Mouse (Mus musculus) kidney, embryonic 14.5 days (tissue): ENCODE results near the gene Gfod2. TPM values are rescaled to one million over a fixed set of nuclear protein-coding genes. Genes with fewer than 3 reads are reported as not detected.

Experiments
- ATAC-seq: fragments of 200-750 bp; cut with Nextera tagmentation; 2 replicates; pipeline ENCODE4 v1.8.0; 2017; ENCODE audit warnings: moderate number of reproducible peaks, mild to moderate bottlenecking, moderate TSS enrichment, moderate library complexity; ENCODE audit not compliant: low FRiP score, low TSS enrichment
- H3K27ac ChIP-seq: fragments of 300-500 bp; sonication (generic); 2 replicates; pipeline ENCODE4 v1.5.1; 2014; ENCODE audit warnings: low read depth, mild to moderate bottlenecking, low read length, moderate library complexity, mixed read lengths
- H3K27me3 ChIP-seq: fragments of 300-500 bp; sonication (generic); 2 replicates; pipeline ENCODE4 v1.6.1; 2014; ENCODE audit warnings: mild to moderate bottlenecking, low read length; ENCODE audit not compliant: control insufficient read depth, insufficient read depth
- H3K36me3 ChIP-seq: fragments of 300-500 bp; sonication (generic); 2 replicates; pipeline ENCODE4 v1.6.1; 2014; ENCODE audit warnings: low read length, mixed read lengths; ENCODE audit not compliant: control insufficient read depth, insufficient read depth
- H3K4me1 ChIP-seq: fragments of 300-500 bp; sonication (generic); 2 replicates; pipeline ENCODE4 v1.6.1; 2014; ENCODE audit warnings: low read length, mixed read lengths; ENCODE audit not compliant: control insufficient read depth, insufficient read depth
- H3K4me2 ChIP-seq: fragments of 300-500 bp; sonication (generic); replicated peaks from 2 replicates; pipeline ENCODE4 v1.6.1; 2014; ENCODE audit warnings: low read depth, mild to moderate bottlenecking, low read length
- H3K4me3 ChIP-seq: fragments of 300-500 bp; sonication (generic); 2 replicates; pipeline ENCODE4 v1.5.1; 2014; ENCODE audit warnings: mild to moderate bottlenecking, low read length
- H3K9ac ChIP-seq: fragments of 300-500 bp; sonication (generic); 2 replicates; pipeline ENCODE4 v1.6.1; 2014; ENCODE audit warnings: low read depth, mild to moderate bottlenecking, low read length, moderate library complexity
- H3K9me3 ChIP-seq: fragments of 300-500 bp; sonication (generic); 2 replicates; pipeline ENCODE4 v1.6.1; 2016; ENCODE audit warnings: low read length; ENCODE audit not compliant: control insufficient read depth
- WGBS: fragments of 180-500 bp; shearing (Covaris S2); extraction: QIAGEN DNeasy Blood & Tissue Kit; methylation state at CpG from one replicate; pipeline ENCODE4 v1.1.7; 2014; 5-methylcytosine and 5-hydroxymethylcytosine counted together
- polyA plus RNA-seq: library from polyadenylated mRNA; unstranded; fragments of >200 nt; fragmentation: Nextera tagmentation; extraction: Ambion mirVana; gene quantifications from 2 replicates; pipeline ENCODE4 v1.2.1, GENCODE M21; 2014

Gene Gfod2
- polyA plus RNA-seq, 1 experiment from 2014 or later = 15.8 TPM

- peaks cover 10% of the 10 kb centered on the region; the same call in 1 of the 2 replicates for H3K4me1 ChIP-seq
- no peak overlapping the region for H3K4me3 ChIP-seq
- no peak overlapping the region for H3K27ac ChIP-seq
- ATAC-seq = no peak
- no peaks in the 10 kb centered on the region; the same call in 1 of the 2 replicates for H3K36me3 ChIP-seq
- H3K27me3 ChIP-seq = no peaks in the 10 kb centered on the region
- 90% methylated on average over 1 of the region's 1 CpGs for WGBS
- no peaks in the 10 kb centered on the region for H3K9me3 ChIP-seq
- no peak overlapping the region for H3K9ac ChIP-seq
- no peak overlapping the region for H3K4me2 ChIP-seq
Observed at GRCm38 (mm10) chr8:105795785-105796184, 37.3 kb upstream of the Gfod2 start.

GRCm38 (mm10) chr8:105794009-105794598 is 35.6 kb upstream of the Gfod2 start:
- no peak for ATAC-seq
- H3K27me3 ChIP-seq = no peaks in the 10 kb centered on the region
- no peaks in the 10 kb centered on the region for H3K9me3 ChIP-seq
- H3K4me2 ChIP-seq = no peak overlapping the region
- 87% methylated on average over 3 of the region's 3 CpGs for WGBS
- no peak overlapping the region for H3K9ac ChIP-seq
- no peak overlapping the region for H3K27ac ChIP-seq
- no peaks in the 10 kb centered on the region; the same call in 1 of the 2 replicates for H3K36me3 ChIP-seq
- H3K4me1 ChIP-seq = peaks cover 5% of the 10 kb centered on the region; the same call in 1 of the 2 replicates
- no peak overlapping the region for H3K4me3 ChIP-seq

GRCm38 (mm10) chr8:105793331-105793730 is 34.9 kb upstream of the Gfod2 start:
- no peak for ATAC-seq

GRCm38 (mm10) chr8:105789626-105790025 is 31.2 kb upstream of the Gfod2 start:
- H3K4me3 ChIP-seq = no peak overlapping the region
- no peak overlapping the region for H3K27ac ChIP-seq
- H3K4me1 ChIP-seq = no peaks in the 10 kb centered on the region
- H3K9ac ChIP-seq = no peak overlapping the region
- H3K36me3 ChIP-seq = peaks cover 23% of the 10 kb centered on the region
- no peak for ATAC-seq
- no peaks in the 10 kb centered on the region for H3K27me3 ChIP-seq
- H3K4me2 ChIP-seq = no peak overlapping the region
- H3K9me3 ChIP-seq = no peaks in the 10 kb centered on the region

More at GRCm38 (mm10) chr8:105793331-105793730, 34.9 kb upstream of the Gfod2 start:
- Histone ChIP-seq H3K4me2 (no peak overlapping the region), H3K9me3 (no peaks in the 10 kb centered on the region), H3K36me3 (no peaks in the 10 kb centered on the region; the same call in 1 of the 2 replicates), H3K4me3 (no peak overlapping the region), H3K27ac (no peak overlapping the region), H3K27me3 (no peaks in the 10 kb centered on the region), H3K4me1 (no peaks in the 10 kb centered on the region), H3K9ac (no peak overlapping the region)
- 93% methylated on average over 1 of the region's 1 CpGs for WGBS

- Histone ChIP-seq H3K9ac (no peak overlapping the region), H3K4me3 (no peak overlapping the region), H3K36me3 (peaks cover 23% of the 10 kb centered on the region), H3K27me3 (no peaks in the 10 kb centered on the region), H3K4me1 (no peaks in the 10 kb centered on the region), H3K27ac (no peak overlapping the region), H3K9me3 (no peaks in the 10 kb centered on the region), H3K4me2 (no peak overlapping the region)
- ATAC-seq = no peak
- WGBS = 66% methylated on average over 4 of the region's 4 CpGs
Observed at GRCm38 (mm10) chr8:105788927-105789326, 30.5 kb upstream of the Gfod2 start.

- H3K36me3 ChIP-seq = peaks cover 23% of the 10 kb centered on the region
- 93% methylated on average over 2 of the region's 2 CpGs for WGBS
Observed at GRCm38 (mm10) chr8:105788241-105788640, 29.8 kb upstream of the Gfod2 start.

GRCm38 (mm10) chr8:105780298-105780697 is 21.8 kb upstream of the Gfod2 start:
- Histone ChIP-seq H3K4me1 (no peaks in the 10 kb centered on the region), H3K4me3 (no peak overlapping the region)

More at GRCm38 (mm10) chr8:105788241-105788640, 29.8 kb upstream of the Gfod2 start:
- Histone ChIP-seq H3K9me3 (no peaks in the 10 kb centered on the region), H3K9ac (no peak overlapping the region), H3K4me2 (no peak overlapping the region), H3K27me3 (no peaks in the 10 kb centered on the region), H3K27ac (no peak overlapping the region), H3K4me3 (no peak overlapping the region), H3K4me1 (no peaks in the 10 kb centered on the region)
- ATAC-seq = no peak

GRCm38 (mm10) chr8:105777833-105778232 is 19.4 kb upstream of the Gfod2 start:
- no peaks in the 10 kb centered on the region for H3K27me3 ChIP-seq
- H3K9ac ChIP-seq = no peak overlapping the region
- H3K27ac ChIP-seq = no peak overlapping the region
- no peak for ATAC-seq
- 90% methylated on average over 2 of the region's 2 CpGs for WGBS
- H3K9me3 ChIP-seq = no peaks in the 10 kb centered on the region
- H3K4me3 ChIP-seq = no peak overlapping the region
- H3K4me2 ChIP-seq = no peak overlapping the region
- peaks cover 80% of the 10 kb centered on the region for H3K36me3 ChIP-seq
- no peaks in the 10 kb centered on the region for H3K4me1 ChIP-seq

More at GRCm38 (mm10) chr8:105780298-105780697, 21.8 kb upstream of the Gfod2 start:
- ATAC-seq = no peak
- Histone ChIP-seq H3K27ac (no peak overlapping the region), H3K9ac (no peak overlapping the region), H3K27me3 (no peaks in the 10 kb centered on the region), H3K36me3 (peaks cover 61% of the 10 kb centered on the region), H3K9me3 (no peaks in the 10 kb centered on the region), H3K4me2 (no peak overlapping the region)
- 91% methylated on average over 5 of the region's 5 CpGs for WGBS

GRCm38 (mm10) chr8:105774498-105774897 is 16.0 kb upstream of the Gfod2 start:
- Histone ChIP-seq H3K4me1 (no peaks in the 10 kb centered on the region), H3K9me3 (no peaks in the 10 kb centered on the region), H3K9ac (no peak overlapping the region), H3K27ac (no peak overlapping the region), H3K4me3 (no peak overlapping the region), H3K4me2 (no peak overlapping the region), H3K36me3 (peaks cover 86% of the 10 kb centered on the region), H3K27me3 (no peaks in the 10 kb centered on the region)
- no peak for ATAC-seq
- 98% methylated on average over 5 of the region's 5 CpGs for WGBS
